Mouse (Mus musculus): ENCODE measurements around the gene Cfap77. TPM values are rescaled to one million over a fixed set of nuclear protein-coding genes. Genes with fewer than 3 reads are reported as not detected.
"Not testable (repeated sequence)": the region's sequence is repeated elsewhere in the genome, so short reads cannot be mapped to it uniquely, and the experiment has no call there.

Cfap77 gene
- polyA plus RNA-seq, 1 experiment = 0.38 TPM

DNA sequence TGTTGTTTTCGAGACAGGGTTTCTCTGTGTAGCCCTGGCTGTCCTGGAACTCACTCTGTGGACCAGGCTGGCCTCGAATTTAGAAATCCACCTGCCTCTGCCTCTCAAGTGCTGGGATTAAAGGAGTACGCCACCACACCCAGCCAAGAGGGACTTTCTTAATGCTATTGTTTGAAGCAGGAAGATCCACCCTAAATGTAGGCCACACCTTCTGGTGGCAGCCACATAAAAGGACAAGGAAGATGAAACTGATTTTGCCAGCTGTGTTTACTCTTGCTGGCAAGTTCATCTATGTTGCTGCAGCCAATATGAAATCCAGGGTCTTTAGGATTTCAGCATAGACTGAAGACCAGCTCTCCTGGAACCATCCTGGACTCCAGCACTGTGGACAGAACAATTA is 42.6 kb upstream of the Cfap77 start:
- H3K4me3 ChIP-seq (ENCODE audit: control insufficient read depth, insufficient read depth, low read length) = no peak overlapping the region
- WGBS = 27% methylated on average over 3 of the region's 3 CpGs
- H3K36me3 ChIP-seq (ENCODE audit: control insufficient read depth, insufficient read depth, low read length) = no peaks in the 10 kb centered on the region
- peaks cover 26% of the 10 kb centered on the region for H3K4me1 ChIP-seq (replicated peaks; ENCODE audit: control insufficient read depth, insufficient read depth, low read length)
- peak; percentile 68 for DNase-seq
- H3K27ac ChIP-seq (ENCODE audit: control insufficient read depth, insufficient read depth, low read length) = peak overlapping the region; percentile 53; the same call in 1 of the 2 replicates
- H3K27me3 ChIP-seq (ENCODE audit: control insufficient read depth, insufficient read depth, low read length) = no peaks in the 10 kb centered on the region
- TF ChIP-seq CTCF (IDR thresholded peaks at IDR 0.05; ENCODE audit: borderline replicate concordance, control insufficient read depth, extremely low read depth, insufficient read depth, low read length, poor library complexity) = no peak
- no peak for TF ChIP-seq POLR2A (IDR thresholded peaks at IDR 0.05; ENCODE audit: control insufficient read depth, extremely low read depth, insufficient read depth, low read length, poor library complexity)

GRCm38 (mm10) chr2:29096751-29097150 is 41.9 kb upstream of the Cfap77 start:
- TF ChIP-seq CTCF (IDR thresholded peaks at IDR 0.05; ENCODE audit: borderline replicate concordance, control insufficient read depth, extremely low read depth, insufficient read depth, low read length, poor library complexity) (no peak), POLR2A (IDR thresholded peaks at IDR 0.05; ENCODE audit: control insufficient read depth, extremely low read depth, insufficient read depth, low read length, poor library complexity) (no peak)
- no peaks in the 10 kb centered on the region for H3K27me3 ChIP-seq (ENCODE audit: control insufficient read depth, insufficient read depth, low read length)
- H3K4me3 ChIP-seq (ENCODE audit: control insufficient read depth, insufficient read depth, low read length) = no peak overlapping the region
- peak overlapping the region; percentile 44; the same call in 1 of the 2 replicates for H3K27ac ChIP-seq (ENCODE audit: control insufficient read depth, insufficient read depth, low read length)
- peaks cover 26% of the 10 kb centered on the region for H3K4me1 ChIP-seq (replicated peaks; ENCODE audit: control insufficient read depth, insufficient read depth, low read length)
- no peaks in the 10 kb centered on the region for H3K36me3 ChIP-seq (ENCODE audit: control insufficient read depth, insufficient read depth, low read length)
- 50% methylated on average over 4 of the region's 4 CpGs for whole genome bisulfite sequencing
- no peak for DNase-seq

GRCm38 (mm10) chr2:29095674-29096073 is 40.8 kb upstream of the Cfap77 start:
- no peak for DNase-seq
- WGBS = 43% methylated on average over 8 of the region's 8 CpGs

GRCm38 (mm10) chr2:29089276-29089675 is 34.4 kb upstream of the Cfap77 start:
- not testable (repeated sequence) for H3K27ac ChIP-seq (ENCODE audit: control insufficient read depth, insufficient read depth, low read length); H3K4me3 ChIP-seq (ENCODE audit: control insufficient read depth, insufficient read depth, low read length); DNase-seq; H3K27me3 ChIP-seq (ENCODE audit: control insufficient read depth, insufficient read depth, low read length); H3K4me1 ChIP-seq (replicated peaks; ENCODE audit: control insufficient read depth, insufficient read depth, low read length)
- peaks cover 19% of the 10 kb centered on the region for H3K36me3 ChIP-seq (ENCODE audit: control insufficient read depth, insufficient read depth, low read length)
- 94% methylated on average over 6 of the region's 6 CpGs for WGBS

More at GRCm38 (mm10) chr2:29095674-29096073, 40.8 kb upstream of the Cfap77 start:
- Histone ChIP-seq H3K4me3 (ENCODE audit: control insufficient read depth, insufficient read depth, low read length) (no peak overlapping the region), H3K27ac (ENCODE audit: control insufficient read depth, insufficient read depth, low read length) (no peak overlapping the region), H3K27me3 (ENCODE audit: control insufficient read depth, insufficient read depth, low read length) (no peaks in the 10 kb centered on the region), H3K4me1 (replicated peaks; ENCODE audit: control insufficient read depth, insufficient read depth, low read length) (peaks cover 26% of the 10 kb centered on the region), H3K36me3 (ENCODE audit: control insufficient read depth, insufficient read depth, low read length) (no peaks in the 10 kb centered on the region)
- TF ChIP-seq POLR2A (IDR thresholded peaks at IDR 0.05; ENCODE audit: control insufficient read depth, extremely low read depth, insufficient read depth, low read length, poor library complexity) (no peak), CTCF (IDR thresholded peaks at IDR 0.05; ENCODE audit: borderline replicate concordance, control insufficient read depth, extremely low read depth, insufficient read depth, low read length, poor library complexity) (no peak)

- Histone ChIP-seq H3K4me3 (ENCODE audit: control insufficient read depth, insufficient read depth, low read length) (no peak overlapping the region), H3K27me3 (ENCODE audit: control insufficient read depth, insufficient read depth, low read length) (no peaks in the 10 kb centered on the region), H3K4me1 (replicated peaks; ENCODE audit: control insufficient read depth, insufficient read depth, low read length) (no peaks in the 10 kb centered on the region), H3K27ac (ENCODE audit: control insufficient read depth, insufficient read depth, low read length) (no peak overlapping the region), H3K36me3 (ENCODE audit: control insufficient read depth, insufficient read depth, low read length) (peaks cover 48% of the 10 kb centered on the region)
- no peak for TF ChIP-seq POLR2A (IDR thresholded peaks at IDR 0.05; ENCODE audit: control insufficient read depth, extremely low read depth, insufficient read depth, low read length, poor library complexity)
- TF ChIP-seq CTCF (IDR thresholded peaks at IDR 0.05; ENCODE audit: borderline replicate concordance, control insufficient read depth, extremely low read depth, insufficient read depth, low read length, poor library complexity) = no peak
- DNase-seq = no peak
- WGBS = 98% methylated on average over 7 of the region's 7 CpGs
These were observed 31.2 kb upstream of the Cfap77 start for GRCm38 (mm10) chr2:29086026-29086425.

- no peak overlapping the region for H3K4me3 ChIP-seq (ENCODE audit: control insufficient read depth, insufficient read depth, low read length)
- 75% methylated on average over 3 of the region's 3 CpGs for WGBS
- H3K27ac ChIP-seq (ENCODE audit: control insufficient read depth, insufficient read depth, low read length) = no peak overlapping the region
- H3K36me3 ChIP-seq (ENCODE audit: control insufficient read depth, insufficient read depth, low read length) = peaks cover 76% of the 10 kb centered on the region
- no peaks in the 10 kb centered on the region for H3K4me1 ChIP-seq (replicated peaks; ENCODE audit: control insufficient read depth, insufficient read depth, low read length)
- no peaks in the 10 kb centered on the region for H3K27me3 ChIP-seq (ENCODE audit: control insufficient read depth, insufficient read depth, low read length)
- TF ChIP-seq CTCF (IDR thresholded peaks at IDR 0.05; ENCODE audit: borderline replicate concordance, control insufficient read depth, extremely low read depth, insufficient read depth, low read length, poor library complexity) (no peak), POLR2A (IDR thresholded peaks at IDR 0.05; ENCODE audit: control insufficient read depth, extremely low read depth, insufficient read depth, low read length, poor library complexity) (no peak)
- no peak for DNase-seq
These were observed 27.1 kb upstream of the Cfap77 start for GRCm38 (mm10) chr2:29081965-29082364.

- Histone ChIP-seq H3K36me3 (ENCODE audit: control insufficient read depth, insufficient read depth, low read length) (peaks cover 71% of the 10 kb centered on the region), H3K4me3 (ENCODE audit: control insufficient read depth, insufficient read depth, low read length) (no peak overlapping the region), H3K27ac (ENCODE audit: control insufficient read depth, insufficient read depth, low read length) (no peak overlapping the region), H3K4me1 (replicated peaks; ENCODE audit: control insufficient read depth, insufficient read depth, low read length) (no peaks in the 10 kb centered on the region), H3K27me3 (ENCODE audit: control insufficient read depth, insufficient read depth, low read length) (no peaks in the 10 kb centered on the region)
- 94% methylated on average over 2 of the region's 2 CpGs for WGBS
- no peak for TF ChIP-seq POLR2A (IDR thresholded peaks at IDR 0.05; ENCODE audit: control insufficient read depth, extremely low read depth, insufficient read depth, low read length, poor library complexity)
- TF ChIP-seq CTCF (IDR thresholded peaks at IDR 0.05; ENCODE audit: borderline replicate concordance, control insufficient read depth, extremely low read depth, insufficient read depth, low read length, poor library complexity) = no peak
- DNase-seq = no peak
These were observed 21.4 kb upstream of the Cfap77 start for GRCm38 (mm10) chr2:29076226-29076625.
